Mouse (Mus musculus): Measurements from ENCODE around the gene Rdh16f2.

- TF ChIP-seq CHD2 (IDR thresholded peaks at IDR 0.05; ENCODE audit: low read depth, low read length) (no peak), MAFK (IDR thresholded peaks at IDR 0.05; ENCODE audit: insufficient read depth, low read depth, low read length) (no peak), ZC3H11A (IDR thresholded peaks at IDR 0.05; ENCODE audit: borderline replicate concordance, low read depth, low read length) (no peak)
Measured at GRCm38 (mm10) chr10:127886971-127887370, 20.7 kb downstream of the Rdh16f2 start.
